Mouse (Mus musculus) CD4-positive helper T cell, adult 2 months (primary cell): ENCODE measurements around the gene Sucnr1.
"Not testable (repeated sequence)": the region's sequence is repeated elsewhere in the genome, so short reads cannot be mapped to it uniquely, and the experiment has no call there.

ENCODE experiments used
- DNase-seq: peaks from one replicate; pipeline ENCODE4 v3.0.0-alpha.2; 2012; ENCODE audit warnings: low read depth, missing footprints, low spot score

Sucnr1 gene

GRCm38 (mm10) chr3:60081648-60082047 lies at the start of gene Sucnr1:
TSS of gene Sucnr1 (plus strand) at chr3:60081869.
- no peak for DNase-seq

GRCm38 (mm10) chr3:60046221-60046913 lies 35.3 kb upstream of the Sucnr1 start:
- DNase-seq: no peak

GRCm38 (mm10) chr3:60053231-60053927 lies 28.3 kb upstream of the Sucnr1 start:
- DNase-seq: no peak

GRCm38 (mm10) chr3:60053931-60054330 lies 27.7 kb upstream of the Sucnr1 start:
- DNase-seq: no peak

GRCm38 (mm10) chr3:60056451-60056850 lies 25.2 kb upstream of the Sucnr1 start:
- peak; percentile 7 for DNase-seq

- no peak for DNase-seq
These were observed 24.4 kb upstream of the Sucnr1 start for GRCm38 (mm10) chr3:60057070-60057808.

- no peak for DNase-seq
These were observed 23.9 kb upstream of the Sucnr1 start for GRCm38 (mm10) chr3:60057809-60058082.

- DNase-seq: no peak
These were observed 2.7 kb upstream of the Sucnr1 start for GRCm38 (mm10) chr3:60078883-60079415.

GRCm38 (mm10) chr3:60080572-60080971 lies 1.1 kb upstream of the Sucnr1 start:
- DNase-seq: no peak

- DNase-seq: no peak
These were observed 1.1 kb downstream of the Sucnr1 start for GRCm38 (mm10) chr3:60082746-60083145.

- DNase-seq: no peak
These were observed 4.1 kb downstream of the Sucnr1 start for GRCm38 (mm10) chr3:60085729-60086128.

GRCm38 (mm10) chr3:60091321-60091720 lies 9.7 kb downstream of the Sucnr1 start:
- DNase-seq: no peak

GRCm38 (mm10) chr3:60094386-60095156 lies 12.9 kb downstream of the Sucnr1 start:
- DNase-seq: no peak

- no peak for DNase-seq
These were observed 15.3 kb downstream of the Sucnr1 start for GRCm38 (mm10) chr3:60096941-60097340.

- no peak for DNase-seq
These were observed 15.8 kb downstream of the Sucnr1 start for GRCm38 (mm10) chr3:60097485-60097884.

- no peak for DNase-seq
These were observed 16.9 kb downstream of the Sucnr1 start for GRCm38 (mm10) chr3:60098521-60098920.

- no peak for DNase-seq
These were observed 22.9 kb downstream of the Sucnr1 start for GRCm38 (mm10) chr3:60104462-60105109.

- DNase-seq: not testable (repeated sequence)
These were observed 24.8 kb downstream of the Sucnr1 start for GRCm38 (mm10) chr3:60106446-60106845.

- DNase-seq: no peak
These were observed 26.1 kb downstream of the Sucnr1 start for GRCm38 (mm10) chr3:60107736-60108135.

- no peak for DNase-seq
These were observed 27.1 kb downstream of the Sucnr1 start for GRCm38 (mm10) chr3:60108815-60109214.

- DNase-seq: peak; percentile 9
These were observed 29.6 kb downstream of the Sucnr1 start for GRCm38 (mm10) chr3:60111135-60111710.
